In the genomic region with DNA sequence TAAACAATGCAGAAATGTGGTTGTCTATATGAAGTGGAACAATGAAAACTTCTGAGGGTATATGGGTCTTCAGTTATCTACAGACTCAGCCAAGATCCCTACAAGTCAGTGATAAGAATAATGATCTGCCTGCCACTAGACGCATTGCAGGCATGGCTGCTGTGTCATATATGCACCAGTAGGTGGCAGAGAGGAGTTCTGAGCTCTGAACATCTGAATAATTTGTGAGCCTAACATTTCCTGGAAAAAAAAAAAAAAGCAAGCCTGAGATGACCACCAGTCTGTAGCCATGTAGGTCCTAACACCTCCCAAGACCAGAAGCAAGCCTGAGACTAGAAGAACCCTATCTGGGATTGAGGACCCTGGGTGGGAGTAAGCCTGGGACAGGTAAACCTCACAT, we compare ENCODE assay signal across 9 mouse cellular contexts.
DNase-seq lines count a peak whose midpoint lies in the region; ATAC-seq lines count a peak whose summit lies in the region.
"Had no signal": no experiment of that assay in that cellular context is flagged by ENCODE, and none has a peak within 500 bp of the region (broad histone marks: within the 10 kb centered on the region; RNA-seq: fewer than 3 reads in every experiment).

No protein-coding gene starts in this region.

- DNase-seq in CD4-positive, CD25-positive, alpha-beta regulatory T cell, adult 2 months (ENCODE audit: low read depth, low spot score): peak; percentile 45
- no peak for DNase-seq in kidney, postnatal 10 days
- peak; percentile 16 for DNase-seq in CD4-positive helper T cell, adult 2 months (ENCODE audit: low read depth, low spot score)
- DNase-seq in cerebellum, postnatal 25 days: no peak
- DNase-seq in MN1 (ENCODE audit: low spot score): no peak

- no peak overlapping the region for H3K9ac ChIP-seq in kidney, embryonic 15.5 days
- H3K9ac ChIP-seq: stomach, embryonic 15.5 days had no signal

- no peak for ATAC-seq in CD4-positive, CD25-positive, alpha-beta regulatory T cell, adult 4 months
- peak; percentile 10; the same call in 1 of the 2 replicates for ATAC-seq in kidney, embryonic 15.5 days (replicated peaks; ENCODE audit: low FRiP score)
- peak; percentile 69 to 85; a peak in 3 of 4 replicates for ATAC-seq in hematopoietic stem cell, adult 5-6 weeks (replicated peaks in 1 of 2; ENCODE audit: insufficient read depth in 1 of 2, low FRiP score in 2 of 2, low TSS enrichment in 1 of 2, low read depth in 1 of 2, poor library complexity in 2 of 2, severe bottlenecking in 2 of 2)

- H3K36me3 ChIP-seq in kidney, embryonic 15.5 days: no peaks in the 10 kb centered on the region
- H3K36me3 ChIP-seq: stomach, embryonic 15.5 days had no signal

- no peaks in the 10 kb centered on the region for H3K27me3 ChIP-seq in kidney, embryonic 15.5 days
- H3K27me3 ChIP-seq: stomach, embryonic 15.5 days had no signal

- H3K9me3 ChIP-seq in kidney, embryonic 15.5 days (replicated peaks): no peaks in the 10 kb centered on the region
- H3K9me3 ChIP-seq: stomach, embryonic 15.5 days had no signal

- no peak overlapping the region for H3K4me2 ChIP-seq in kidney, embryonic 15.5 days
- H3K4me2 ChIP-seq: stomach, embryonic 15.5 days had no signal

- no peak overlapping the region for H3K4me3 ChIP-seq in kidney, embryonic 15.5 days (replicated peaks)
- H3K4me3 ChIP-seq: stomach, embryonic 15.5 days had no signal

- WGBS in kidney, embryonic 15.5 days: 29% methylated on average over 1 of the region's 1 CpGs

- H3K4me1 ChIP-seq in kidney, embryonic 15.5 days: no peaks in the 10 kb centered on the region
- H3K4me1 ChIP-seq: stomach, embryonic 15.5 days had no signal

- no peak overlapping the region for H3K27ac ChIP-seq in kidney, embryonic 15.5 days
- H3K27ac ChIP-seq: stomach, embryonic 15.5 days had no signal

Comparison
In these comparisons a context has a peak if more than half of its experiments do, and no peak if none do; other contexts are left out.
1. DNase-seq: peak in CD4-positive, CD25-positive, alpha-beta regulatory T cell, adult 2 months (single experiment) and CD4-positive helper T cell, adult 2 months (single experiment); none in kidney, postnatal 10 days (single experiment), cerebellum, postnatal 25 days (0 of 2) and MN1 (single experiment).